Mouse (Mus musculus): ENCODE measurements around the gene Zzef1.

GRCm38 (mm10) chr11:72845526-72845925, 49.5 kb downstream of the Zzef1 start:
- TF ChIP-seq POLR2A (IDR thresholded peaks at IDR 0.05; ENCODE audit: insufficient read length, low read depth): no peak
- TF ChIP-seq MAX (IDR thresholded peaks at IDR 0.05; ENCODE audit: low read depth): no peak
- no peak for TF ChIP-seq E2F4 (IDR thresholded peaks at IDR 0.05; ENCODE audit: insufficient read depth)
- TF ChIP-seq USF1 (IDR thresholded peaks at IDR 0.05; ENCODE audit: low read depth): no peak
- TF ChIP-seq SRF (IDR thresholded peaks at IDR 0.05; ENCODE audit: control insufficient read depth, insufficient read length, low read depth): no peak
- no peak for TF ChIP-seq POLR2AphosphoS2 (IDR thresholded peaks at IDR 0.05; ENCODE audit: insufficient read length, low read depth)
- TF ChIP-seq TCF12 (IDR thresholded peaks at IDR 0.05; ENCODE audit: insufficient read depth, poor library complexity, severe bottlenecking): no peak
- no peak for TF ChIP-seq MYOG (IDR thresholded peaks at IDR 0.05; ENCODE audit: control insufficient read depth in 1 of 3, insufficient read depth in 1 of 3, insufficient read length in 2 of 3, low read depth in 2 of 3)
- no peak for TF ChIP-seq CEBPB (IDR thresholded peaks at IDR 0.05; ENCODE audit: insufficient read depth, poor library complexity, severe bottlenecking)
- TF ChIP-seq MYOD1 (IDR thresholded peaks at IDR 0.05; ENCODE audit: control insufficient read depth in 1 of 3, insufficient read length in 2 of 3, low read depth in 2 of 3): no peak

Data from myocyte (in vitro differentiated cells).